Mouse (Mus musculus) stomach, postnatal 0 days (tissue): Measurements from ENCODE around the gene Dydc2. TPM values are rescaled to one million over a fixed set of nuclear protein-coding genes. Genes with fewer than 3 reads are reported as not detected.

ENCODE experiments used
- ATAC-seq: fragments of 200-750 bp; cut with Nextera tagmentation; 2 replicates; pipeline ENCODE4 v1.8.0; 2017; ENCODE audit not compliant: low FRiP score, low TSS enrichment
- DNase-seq: peaks from one replicate; pipeline ENCODE4 v3.0.0-alpha.2; 2016; ENCODE audit warnings: low spot score
- H3K27ac ChIP-seq: fragments of 300-500 bp; sonication (generic); replicated peaks from 2 replicates; pipeline ENCODE4 v1.5.1; 2014; ENCODE audit warnings: mild to moderate bottlenecking, control low read depth
- H3K27me3 ChIP-seq: fragments of 300-500 bp; sonication (generic); 2 replicates; pipeline ENCODE4 v1.6.1; 2014; ENCODE audit warnings: low read length; ENCODE audit not compliant: control insufficient read depth, insufficient read depth
- H3K36me3 ChIP-seq: fragments of 300-500 bp; sonication (generic); 2 replicates; pipeline ENCODE4 v1.6.1; 2014; ENCODE audit warnings: low read length, mixed read lengths; ENCODE audit not compliant: control insufficient read depth, insufficient read depth
- H3K4me1 ChIP-seq: fragments of 300-500 bp; sonication (generic); replicated peaks from 2 replicates; pipeline ENCODE4 v1.6.1; 2014; ENCODE audit warnings: antibody characterized with exemption; ENCODE audit not compliant: control insufficient read depth, insufficient read depth
- H3K4me2 ChIP-seq: fragments of 300-500 bp; sonication (generic); replicated peaks from 2 replicates; pipeline ENCODE4 v1.6.1; 2014; ENCODE audit warnings: low read depth, mild to moderate bottlenecking, control low read depth, moderate library complexity
- H3K4me3 ChIP-seq: fragments of 300-500 bp; sonication (generic); 2 replicates; pipeline ENCODE4 v1.5.1; 2014; ENCODE audit warnings: low read depth, low read length, control low read depth
- H3K9ac ChIP-seq: fragments of 300-500 bp; sonication (generic); 2 replicates; pipeline ENCODE4 v1.6.1; 2014; ENCODE audit warnings: mild to moderate bottlenecking, low read length, control low read depth, mixed read lengths
- H3K9me3 ChIP-seq: fragments of 300-500 bp; sonication (generic); 2 replicates; pipeline ENCODE4 v1.6.1; 2016; ENCODE audit warnings: low read length; ENCODE audit not compliant: control insufficient read depth
- CTCF ChIP-seq: IDR thresholded peaks from 2 replicates; pipeline ENCODE4 v1.5.1; 2016; ENCODE audit warnings: antibody characterized with exemption, low read depth, mild to moderate bottlenecking, moderate library complexity
- EP300 ChIP-seq: optimal IDR thresholded peaks from 2 replicates; pipeline ENCODE3; 2016; ENCODE audit warnings: antibody characterized with exemption
- WGBS: fragments of 180-500 bp; shearing (Covaris S2); extraction: QIAGEN DNeasy Blood & Tissue Kit; methylation state at CpG from one replicate; pipeline ENCODE4 v1.1.7; 2014; 5-methylcytosine and 5-hydroxymethylcytosine counted together
- polyA plus RNA-seq: library from polyadenylated mRNA; unstranded; fragments of >200 nt; fragmentation: Nextera tagmentation; extraction: Ambion mirVana; gene quantifications from 2 replicates; pipeline ENCODE4 v1.2.1, GENCODE M21; 2015

The Dydc2 gene
- polyA plus RNA-seq, 1 experiment from 2014 or later = not detected

DNA sequence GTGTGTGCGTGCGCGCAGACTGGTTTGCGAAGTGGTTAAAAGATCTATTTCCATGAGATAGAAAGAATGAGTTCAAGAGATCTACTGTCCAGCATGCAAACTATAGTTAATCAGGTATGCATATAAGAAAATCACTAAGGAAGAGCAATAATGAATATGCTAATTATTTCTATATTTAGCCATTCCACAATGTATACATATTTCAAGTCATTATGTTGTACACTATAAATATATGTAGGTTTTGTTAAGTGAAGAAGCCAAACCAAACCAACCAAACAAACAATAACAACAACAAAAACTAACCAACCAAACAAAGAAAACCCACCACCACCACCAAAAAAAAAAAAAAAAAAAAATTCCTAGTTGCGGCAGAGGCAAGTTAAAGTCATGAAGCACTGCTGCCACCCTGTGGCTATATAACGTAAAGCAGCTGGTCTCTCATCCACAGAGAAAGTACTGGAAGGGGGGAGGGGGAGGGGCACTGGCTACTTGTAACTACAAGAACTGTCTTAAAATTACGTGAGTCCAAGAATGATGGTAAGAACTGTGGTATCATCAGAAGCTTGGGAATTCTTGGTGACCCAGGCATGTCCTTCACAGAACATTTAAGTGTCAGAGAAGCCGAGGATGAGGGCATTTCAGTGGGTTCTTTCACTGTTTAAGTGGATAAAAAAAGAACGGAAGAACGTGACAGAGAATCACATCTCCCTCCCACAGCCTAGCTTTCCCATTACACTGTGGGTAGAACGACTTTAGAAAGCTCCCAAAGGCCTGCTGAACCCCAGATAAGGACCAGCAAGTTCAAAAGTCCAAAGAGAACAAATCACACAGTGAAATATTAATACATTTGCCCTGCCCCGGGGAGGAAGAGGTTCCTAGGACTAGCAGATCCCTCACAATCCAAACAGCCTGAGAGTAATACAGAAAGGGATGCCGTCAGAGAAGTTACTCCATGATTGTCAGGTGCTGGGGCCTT is 35.6 kb downstream of the Dydc2 start:
- DNase-seq (peak; percentile 82), ATAC-seq (no peak; the same call in 1 of the 2 replicates)
- Histone ChIP-seq H3K27me3 (no peaks in the 10 kb centered on the region), H3K4me1 (no peaks in the 10 kb centered on the region), H3K36me3 (no peaks in the 10 kb centered on the region), H3K9ac (no peak overlapping the region), H3K4me3 (no peak overlapping the region), H3K27ac (no peak overlapping the region), H3K4me2 (no peak overlapping the region), H3K9me3 (no peaks in the 10 kb centered on the region)
- peak; percentile 92 for TF ChIP-seq CTCF
- TF ChIP-seq EP300 = no peak
- WGBS = 46% methylated on average over 13 of the region's 13 CpGs

DNA sequence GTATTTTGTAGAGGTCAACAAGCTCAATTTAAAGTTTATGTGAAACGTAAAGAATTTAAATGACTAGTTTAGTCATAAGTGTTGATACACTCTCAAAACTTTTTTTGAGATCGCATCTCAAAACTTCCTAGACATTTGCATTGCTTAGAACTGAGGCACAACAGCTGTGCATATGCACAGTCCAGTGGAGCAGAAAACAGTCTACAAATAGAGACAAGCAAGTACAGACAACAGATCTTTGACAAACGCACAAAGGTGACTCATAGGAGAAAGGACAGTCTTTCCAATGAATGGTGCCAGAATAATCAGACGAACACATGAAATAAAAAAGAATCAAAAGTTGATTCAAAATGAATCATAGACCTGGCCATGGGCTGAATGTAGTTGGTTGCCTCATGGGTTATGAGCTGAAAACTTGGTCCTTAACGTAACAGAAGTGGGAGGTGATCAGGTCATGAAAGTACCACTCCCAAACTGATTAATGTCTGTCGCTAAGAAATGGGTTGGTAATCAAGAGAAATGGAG is 38.0 kb downstream of the Dydc2 start:
- no peak overlapping the region for H3K9ac ChIP-seq
- H3K27ac ChIP-seq = no peak overlapping the region
- no peak overlapping the region for H3K4me2 ChIP-seq
- no peaks in the 10 kb centered on the region for H3K9me3 ChIP-seq
- no peak overlapping the region for H3K4me3 ChIP-seq
- WGBS = 72% methylated on average over 6 of the region's 6 CpGs
- no peaks in the 10 kb centered on the region for H3K4me1 ChIP-seq
- no peaks in the 10 kb centered on the region for H3K36me3 ChIP-seq
- no peaks in the 10 kb centered on the region for H3K27me3 ChIP-seq
- TF ChIP-seq CTCF (no peak), EP300 (no peak)
- no peak for ATAC-seq
- no peak for DNase-seq

DNA sequence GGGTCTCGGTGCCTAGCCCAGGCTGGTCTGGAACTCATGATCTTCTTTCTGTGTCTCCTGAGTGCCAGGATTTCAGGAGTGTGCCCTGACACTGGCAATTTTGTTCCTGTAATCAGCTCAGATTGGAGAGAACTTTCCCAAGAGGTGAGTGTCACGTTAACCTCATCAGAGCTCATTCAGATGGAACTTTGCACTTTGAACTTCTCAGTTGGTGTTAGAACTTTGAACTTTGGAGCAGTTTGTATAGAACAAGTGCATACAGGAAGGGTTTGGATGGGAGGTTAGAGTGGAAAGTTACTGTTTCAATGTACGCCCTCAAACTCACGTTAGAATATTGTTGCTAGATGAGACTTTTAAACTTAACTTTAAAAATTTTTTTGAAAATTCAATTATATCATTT is 39.7 kb downstream of the Dydc2 start:
- H3K27ac ChIP-seq = no peak overlapping the region
- H3K27me3 ChIP-seq = no peaks in the 10 kb centered on the region
- WGBS = 73% methylated on average over 4 of the region's 4 CpGs
- no peak overlapping the region for H3K4me2 ChIP-seq
- H3K4me1 ChIP-seq = no peaks in the 10 kb centered on the region
- no peaks in the 10 kb centered on the region for H3K36me3 ChIP-seq
- H3K9me3 ChIP-seq = no peaks in the 10 kb centered on the region
- no peak overlapping the region for H3K4me3 ChIP-seq
- H3K9ac ChIP-seq = no peak overlapping the region
- ATAC-seq (no peak), DNase-seq (no peak)
- no peak for TF ChIP-seq CTCF
- no peak for TF ChIP-seq EP300

DNA sequence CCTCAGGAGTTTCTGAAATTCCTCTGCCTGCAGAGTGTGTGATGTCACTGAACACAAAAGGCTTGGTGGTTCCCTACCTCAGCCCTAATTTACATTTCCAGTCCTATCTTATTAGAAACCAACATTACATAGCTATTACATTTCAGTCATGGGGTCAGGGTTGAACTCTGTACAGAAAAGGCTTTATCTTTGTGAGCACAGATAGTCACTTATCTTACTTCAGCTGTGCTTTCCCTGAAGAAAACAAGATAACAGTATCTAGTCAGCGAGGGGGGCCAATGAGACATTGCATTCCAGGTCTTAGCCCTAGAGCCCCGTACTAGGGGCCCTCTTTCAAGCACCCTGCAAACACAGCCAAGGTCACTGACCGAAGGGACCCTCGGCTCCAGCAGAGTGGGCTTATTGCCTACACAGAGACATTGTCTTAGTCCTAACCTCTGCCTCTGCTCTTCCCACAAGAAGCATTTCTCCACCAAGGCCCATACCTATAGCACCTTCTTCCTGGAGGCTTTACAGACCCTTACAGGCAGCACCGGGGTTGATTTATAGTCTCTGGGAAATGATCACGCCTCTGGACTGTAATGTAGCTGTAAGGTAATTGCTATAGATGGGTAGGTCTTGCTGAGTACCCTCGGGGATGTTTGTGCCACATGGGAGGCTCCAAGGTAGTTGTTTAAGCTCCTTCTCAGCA is 43.3 kb downstream of the Dydc2 start:
- H3K9me3 ChIP-seq = no peaks in the 10 kb centered on the region
- no peak overlapping the region for H3K9ac ChIP-seq
- no peak overlapping the region for H3K4me2 ChIP-seq
- 53% methylated on average over 7 of the region's 7 CpGs for WGBS
- no peaks in the 10 kb centered on the region for H3K4me1 ChIP-seq
- ATAC-seq (0 out of 2 replicates have a peak, but pooled peaks have one; percentile 18), DNase-seq (no peak)
- H3K27me3 ChIP-seq = no peaks in the 10 kb centered on the region
- H3K4me3 ChIP-seq = no peak overlapping the region
- no peak overlapping the region for H3K27ac ChIP-seq
- no peak for TF ChIP-seq EP300
- TF ChIP-seq CTCF = no peak
- no peaks in the 10 kb centered on the region for H3K36me3 ChIP-seq

DNA sequence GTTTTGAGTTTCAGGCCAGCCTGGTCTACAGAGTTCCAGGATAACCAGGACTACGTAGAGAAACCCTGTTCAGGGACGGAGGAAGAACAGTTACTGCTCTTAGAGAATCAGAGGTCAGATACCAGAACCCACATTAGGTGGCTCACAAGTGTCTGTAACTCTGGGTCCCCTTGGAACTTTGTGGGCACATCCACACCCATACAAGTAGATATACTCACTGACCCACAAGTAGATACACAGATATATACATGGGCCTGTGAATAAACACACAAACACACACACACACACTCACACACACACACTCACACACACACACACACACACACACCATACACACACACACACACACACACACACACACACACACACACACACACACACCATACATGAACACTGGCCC is 43.9 kb downstream of the Dydc2 start:
- Histone ChIP-seq H3K9ac (no peak overlapping the region), H3K4me2 (no peak overlapping the region), H3K27me3 (no peaks in the 10 kb centered on the region), H3K9me3 (no peaks in the 10 kb centered on the region), H3K4me1 (no peaks in the 10 kb centered on the region), H3K4me3 (no peak overlapping the region), H3K27ac (no peak overlapping the region), H3K36me3 (no peaks in the 10 kb centered on the region)
- TF ChIP-seq EP300 = no peak
- no peak for TF ChIP-seq CTCF
- WGBS = 78% methylated on average over 2 of the region's 2 CpGs
- ATAC-seq (no peak), DNase-seq (no peak)
